Mouse (Mus musculus) liver, embryonic 14.5 days (tissue): ENCODE results near the gene Gramd1b.

Source experiments
- CTCF ChIP-seq: IDR thresholded peaks from 2 replicates; pipeline ENCODE4 v1.5.1; 2016; ENCODE audit warnings: antibody characterized with exemption, low read depth, control low read depth
- EP300 ChIP-seq: IDR thresholded peaks from 2 replicates; pipeline ENCODE4 v1.6.1; 2016; ENCODE audit warnings: antibody characterized with exemption, low read depth

DNA sequence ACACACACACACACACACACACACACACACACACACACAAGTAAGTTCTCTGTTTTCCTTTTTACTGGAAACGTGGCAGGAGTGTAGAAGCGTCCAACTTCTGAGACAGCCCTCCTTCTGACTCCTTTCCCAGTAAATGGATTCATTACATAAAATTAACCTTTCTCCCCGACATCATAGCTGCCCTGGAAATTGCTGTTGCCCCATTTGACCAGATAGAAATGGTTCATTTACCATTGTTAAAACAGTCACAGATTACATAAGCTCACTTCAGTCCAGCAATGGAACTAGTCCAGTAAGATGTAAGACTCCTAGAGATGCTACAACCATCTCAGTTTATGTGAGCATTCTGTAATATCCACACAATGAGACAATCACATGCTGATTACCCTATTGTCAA is 122.8 kb downstream of the Gramd1b start:
- TF ChIP-seq CTCF (no peak), EP300 (no peak)
